Comparison of ENCODE assay signal across 9 mouse cellular contexts in the genomic region with DNA sequence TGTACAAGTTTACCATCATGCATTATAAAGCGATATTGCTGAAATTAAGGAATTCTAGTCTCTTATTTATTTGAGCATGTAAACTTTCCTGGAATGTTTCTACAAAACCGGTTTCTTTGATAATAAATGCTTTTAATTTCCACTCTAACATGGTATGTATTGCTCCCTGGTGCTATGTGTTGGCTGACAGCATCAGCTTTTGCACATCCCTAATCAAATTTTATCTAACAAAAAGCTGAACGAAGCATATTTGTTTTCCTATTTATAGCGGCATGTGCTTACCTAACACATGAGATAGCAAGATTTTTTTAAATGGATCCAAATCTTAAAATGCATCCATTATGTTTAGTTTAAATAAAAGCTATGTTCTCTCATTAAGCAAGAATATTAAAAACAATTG.
"Had no signal": no experiment of that assay in that cellular context is flagged by ENCODE, and none has a peak within 500 bp of the region (broad histone marks: within the 10 kb centered on the region; RNA-seq: fewer than 3 reads in every experiment).

No protein-coding gene starts in this region.

- DNase-seq: kidney, adult 11 months; kidney, postnatal 14 days; lung, adult 18-20 months; right cerebral cortex, postnatal 14 days; thymus, adult 2 months; thymus, postnatal 25 days had no signal

- H3K27me3 ChIP-seq: limb, embryonic 13.5 days; stomach, embryonic 15.5 days had no signal

- H3K27ac ChIP-seq: limb, embryonic 13.5 days; liver, embryonic 14.5 days; stomach, embryonic 15.5 days had no signal

- H3K9me3 ChIP-seq: limb, embryonic 13.5 days; stomach, embryonic 15.5 days had no signal

- H3K36me3 ChIP-seq: limb, embryonic 13.5 days; stomach, embryonic 15.5 days had no signal

- H3K9ac ChIP-seq: limb, embryonic 13.5 days; liver, embryonic 14.5 days; stomach, embryonic 15.5 days had no signal

- H3K4me3 ChIP-seq: limb, embryonic 13.5 days; stomach, embryonic 15.5 days had no signal

- H3K4me1 ChIP-seq: stomach, embryonic 15.5 days had no signal

- H3K4me2 ChIP-seq: stomach, embryonic 15.5 days had no signal
